Comparison of ENCODE assay signal across 31 mouse cellular contexts in genomic region chr1:79703520-79703919, GRCm38 (mm10). TPM values are rescaled to one million over a fixed set of nuclear protein-coding genes. Genes with fewer than 3 reads are reported as not detected.
DNase-seq lines count a peak whose midpoint lies in the region; ATAC-seq lines count a peak whose summit lies in the region.
"Had no signal": no experiment of that assay in that cellular context is flagged by ENCODE, and none has a peak within 500 bp of the region (broad histone marks: within the 10 kb centered on the region; RNA-seq: fewer than 3 reads in every experiment).

No protein-coding gene starts in this region.

- no peaks in the 10 kb centered on the region; the same call in 1 of the 2 replicates for H3K36me3 ChIP-seq in splenic B cell, adult 2 months (ENCODE audit: control insufficient read depth, insufficient read depth, low read length, poor library complexity, severe bottlenecking)
- peaks cover 45% of the 10 kb centered on the region for H3K36me3 ChIP-seq in midbrain, embryonic 13.5 days
- peaks cover 17% of the 10 kb centered on the region for H3K36me3 ChIP-seq in midbrain, embryonic 16.5 days (ENCODE audit: control insufficient read depth, insufficient read depth, low read length)

- no peak overlapping the region for H3K4me2 ChIP-seq in midbrain, embryonic 13.5 days (replicated peaks)
- H3K4me2 ChIP-seq in midbrain, embryonic 16.5 days (ENCODE audit: low read length), result no peak overlapping the region
- H3K4me2 ChIP-seq: forebrain, embryonic 15.5 days; heart, embryonic 13.5 days; hindbrain, embryonic 15.5 days; limb, embryonic 15.5 days; liver, embryonic 13.5 days; midbrain, embryonic 15.5 days had no signal

- no peak overlapping the region for H3K4me3 ChIP-seq in midbrain, embryonic 13.5 days (replicated peaks)
- H3K4me3 ChIP-seq in midbrain, embryonic 16.5 days (ENCODE audit: low read depth, low read length), result no peak overlapping the region
- H3K4me3 ChIP-seq: forebrain, embryonic 10.5 days; forebrain, embryonic 15.5 days; heart, embryonic 13.5 days; hindbrain, embryonic 15.5 days; limb, embryonic 15.5 days; liver, embryonic 13.5 days; midbrain, embryonic 15.5 days had no signal

- 90% methylated on average over 8 of the region's 8 CpGs for WGBS in midbrain, embryonic 13.5 days
- 93% methylated on average over 8 of the region's 8 CpGs for WGBS in midbrain, embryonic 16.5 days

- no peaks in the 10 kb centered on the region for H3K9me3 ChIP-seq in midbrain, embryonic 13.5 days
- no peaks in the 10 kb centered on the region for H3K9me3 ChIP-seq in midbrain, embryonic 16.5 days (replicated peaks; ENCODE audit: control insufficient read depth, low read length, poor library complexity, severe bottlenecking)
- H3K9me3 ChIP-seq: forebrain, embryonic 10.5 days; forebrain, embryonic 15.5 days; heart, embryonic 13.5 days; hindbrain, embryonic 15.5 days; limb, embryonic 15.5 days; liver, embryonic 13.5 days; midbrain, embryonic 15.5 days had no signal

- H3K27ac ChIP-seq in midbrain, embryonic 13.5 days, result no peak overlapping the region
- H3K27ac ChIP-seq in midbrain, embryonic 16.5 days (ENCODE audit: low read length), result no peak overlapping the region
- H3K27ac ChIP-seq: forebrain, embryonic 10.5 days; forebrain, embryonic 15.5 days; heart, embryonic 13.5 days; hindbrain, embryonic 15.5 days; limb, embryonic 15.5 days; liver, embryonic 13.5 days; macrophage; midbrain, embryonic 15.5 days had no signal

- H3K4me1 ChIP-seq in midbrain, embryonic 13.5 days (replicated peaks), result no peaks in the 10 kb centered on the region
- no peaks in the 10 kb centered on the region for H3K4me1 ChIP-seq in midbrain, embryonic 16.5 days (ENCODE audit: control insufficient read depth, insufficient read depth, low read length)
- H3K4me1 ChIP-seq: forebrain, embryonic 15.5 days; heart, embryonic 13.5 days; hindbrain, embryonic 15.5 days; limb, embryonic 15.5 days; liver, embryonic 13.5 days; midbrain, embryonic 15.5 days had no signal

- H3K9ac ChIP-seq in midbrain, embryonic 13.5 days (replicated peaks), result no peak overlapping the region
- no peak overlapping the region for H3K9ac ChIP-seq in midbrain, embryonic 16.5 days (ENCODE audit: low read depth, low read length)
- H3K9ac ChIP-seq: forebrain, embryonic 15.5 days; heart, embryonic 13.5 days; hindbrain, embryonic 15.5 days; limb, embryonic 15.5 days; liver, embryonic 13.5 days; midbrain, embryonic 15.5 days had no signal

- ATAC-seq in frontal cortex, adult (ENCODE audit: low TSS enrichment), result peak; percentile 44
- peak; percentile 50 for ATAC-seq in common myeloid progenitor, adult 5-6 weeks (replicated peaks; ENCODE audit: low read depth, poor library complexity, severe bottlenecking)
- no peak for ATAC-seq in midbrain, embryonic 13.5 days
- ATAC-seq in midbrain, embryonic 16.5 days, result no peak
- ATAC-seq: CD4-positive, CD25-positive, alpha-beta regulatory T cell, adult 4 months; forebrain, embryonic 15.5 days; lung, postnatal 0 days; midbrain, embryonic 15.5 days had no signal

- DNase-seq in frontal cortex, postnatal 36 days (ENCODE audit: low spot score in 2 of 2), result no peak
- DNase-seq in right cerebral cortex, adult 18-20 months, result peak; percentile 32
- no peak for DNase-seq in right cerebral cortex, postnatal 4 days
- DNase-seq in splenic B cell, adult 2 months (ENCODE audit: low read depth, low spot score), result peak; percentile 62
- DNase-seq: adrenal gland, postnatal 10 days; cerebellum, adult 11-12 months; cerebellum, postnatal 10 days; gastrocnemius, postnatal 10 days; heart, postnatal 10 days; kidney, adult 2 months; layer of hippocampus, postnatal 36 days; left cerebral cortex, postnatal 4 days; liver, embryonic 13.5 days; lung, adult 18-20 months; right cerebral cortex, postnatal 14 days; thymus, adult 18-20 months; thymus, postnatal 25 days had no signal

- no peaks in the 10 kb centered on the region for H3K27me3 ChIP-seq in splenic B cell, adult 2 months (ENCODE audit: control insufficient read depth, insufficient read depth, low read length, poor library complexity, severe bottlenecking)
- H3K27me3 ChIP-seq in midbrain, embryonic 13.5 days, result no peaks in the 10 kb centered on the region
- H3K27me3 ChIP-seq in midbrain, embryonic 16.5 days (ENCODE audit: control insufficient read depth, insufficient read depth, low read depth, low read length), result no peaks in the 10 kb centered on the region
- H3K27me3 ChIP-seq: forebrain, embryonic 15.5 days; heart, embryonic 13.5 days; hindbrain, embryonic 15.5 days; limb, embryonic 15.5 days; liver, embryonic 13.5 days; midbrain, embryonic 15.5 days had no signal

RNA-seq across cellular contexts. Expression of gene Ap1s3, which starts 31.7 kb away (rescaled TPM):
- total RNA-seq in common myeloid progenitor, adult 5-6 weeks (2017), result 10.3 and 10.4 TPM in 2 replicates
- polyA plus RNA-seq in midbrain, embryonic 13.5 days (2015; fragmentation: Nextera tagmentation; extraction: Ambion mirVana), result 0.15 TPM in 1 of 2 replicates, not detected in the other
- polyA plus RNA-seq in midbrain, embryonic 16.5 days (2015; fragmentation: Nextera tagmentation; extraction: Ambion mirVana), result 0.16 TPM in 1 of 2 replicates, not detected in the other
- polyA plus RNA-seq: forebrain, embryonic 15.5 days; neural tube, embryonic 11.5 days had no signal

Comparison
In these comparisons a context has a peak if more than half of its experiments do, and no peak if none do; other contexts are left out.
1. DNase-seq: peak in right cerebral cortex, adult 18-20 months (single experiment) and splenic B cell, adult 2 months (single experiment); none in frontal cortex, postnatal 36 days (0 of 2) and right cerebral cortex, postnatal 4 days (single experiment).
2. ATAC-seq: peak in frontal cortex, adult (single experiment) and common myeloid progenitor, adult 5-6 weeks (single experiment); none in midbrain, embryonic 13.5 days (single experiment) and midbrain, embryonic 16.5 days (single experiment).